ENCODE assay signal across 19 mouse cellular contexts in the genomic region with DNA sequence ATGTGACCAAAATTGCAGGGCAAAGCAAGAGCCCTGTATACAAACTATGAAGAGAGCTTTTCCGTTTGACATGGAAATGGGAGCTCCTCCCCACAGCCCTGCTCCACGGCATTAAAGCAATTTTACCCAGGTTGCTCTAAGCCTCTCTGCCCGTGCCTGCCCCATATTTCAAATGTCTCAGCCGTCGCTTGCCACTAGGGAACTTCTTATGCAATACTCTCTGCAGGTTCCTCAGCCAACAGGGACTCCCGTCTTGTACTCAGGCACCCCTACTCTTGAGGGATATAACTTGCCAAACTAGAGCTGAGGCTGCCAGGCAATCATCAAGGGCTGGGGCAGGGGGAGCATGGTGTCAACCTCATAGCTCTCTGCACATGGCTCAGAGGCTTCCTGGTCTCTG.
DNase-seq lines count a peak whose midpoint lies in the region; ATAC-seq and TF ChIP-seq lines count a peak whose summit lies in the region.
"Had no signal": no experiment of that assay in that cellular context is flagged by ENCODE, and none has a peak within 500 bp of the region (broad histone marks: within the 10 kb centered on the region; RNA-seq: fewer than 3 reads in every experiment).

No protein-coding gene starts in this region.

- H3K4me1 ChIP-seq in lung, embryonic 14.5 days (ENCODE audit: insufficient read depth): 0 out of 2 replicates have a peak, but pooled peaks cover 3% of the 10 kb centered on the region
- H3K4me1 ChIP-seq in intestine, embryonic 16.5 days (ENCODE audit: control insufficient read depth, insufficient read depth, low read length): peaks cover 2% of the 10 kb centered on the region; the same call in 1 of the 2 replicates
- H3K4me1 ChIP-seq: heart, embryonic 10.5 days; liver, embryonic 12.5 days had no signal

- no peaks in the 10 kb centered on the region for H3K9me3 ChIP-seq in lung, embryonic 14.5 days (ENCODE audit: low read depth, low read length)
- H3K9me3 ChIP-seq in intestine, embryonic 16.5 days (ENCODE audit: control insufficient read depth, low read length): no peaks in the 10 kb centered on the region
- H3K9me3 ChIP-seq: heart, embryonic 10.5 days; heart, embryonic 15.5 days; liver, embryonic 12.5 days; neural tube, embryonic 12.5 days had no signal

- 0 out of 2 replicates have a peak, but pooled peaks have one; percentile 13 for ATAC-seq in lung, embryonic 14.5 days (ENCODE audit: insufficient read depth)
- peak; percentile 28 for ATAC-seq in megakaryocyte, adult 5-6 weeks (ENCODE audit: poor library complexity, severe bottlenecking)
- no peak for ATAC-seq in intestine, embryonic 16.5 days
- ATAC-seq: inflammation-experienced regulatory T-cells, adult 6 months; liver, embryonic 12.5 days; liver, postnatal 0 days had no signal

- no peak overlapping the region for H3K27ac ChIP-seq in lung, embryonic 14.5 days (ENCODE audit: low read depth)
- no peak overlapping the region for H3K27ac ChIP-seq in intestine, embryonic 16.5 days (ENCODE audit: low read length)
- H3K27ac ChIP-seq: heart, embryonic 10.5 days; heart, embryonic 15.5 days; hindbrain, embryonic 14.5 days; layer of hippocampus, adult 2 months; liver, embryonic 12.5 days; neural tube, embryonic 12.5 days; stomach, postnatal 0 days had no signal

- TF ChIP-seq CTCF in lung, embryonic 14.5 days (IDR thresholded peaks at IDR 0.05; ENCODE audit: low read depth): no peak
- no peak for TF ChIP-seq CTCF in brain, embryonic 14.5 days (IDR thresholded peaks at IDR 0.05; ENCODE audit: borderline replicate concordance, extremely low read depth, insufficient read depth, insufficient read length)

- no peak overlapping the region for H3K9ac ChIP-seq in lung, embryonic 14.5 days
- H3K9ac ChIP-seq in intestine, embryonic 16.5 days (ENCODE audit: low read depth, low read length): no peak overlapping the region
- H3K9ac ChIP-seq: heart, embryonic 15.5 days; hindbrain, embryonic 14.5 days; liver, embryonic 12.5 days; liver, postnatal 0 days; neural tube, embryonic 12.5 days had no signal

- H3K4me2 ChIP-seq in lung, embryonic 14.5 days: no peak overlapping the region
- H3K4me2 ChIP-seq in intestine, embryonic 16.5 days (ENCODE audit: low read depth, low read length): no peak overlapping the region
- H3K4me2 ChIP-seq: heart, embryonic 15.5 days; hindbrain, embryonic 14.5 days; liver, embryonic 12.5 days; neural tube, embryonic 12.5 days had no signal

- H3K27me3 ChIP-seq in lung, embryonic 14.5 days (ENCODE audit: insufficient read depth, low read length): peaks cover 3% of the 10 kb centered on the region; the same call in 1 of the 2 replicates
- no peaks in the 10 kb centered on the region for H3K27me3 ChIP-seq in intestine, embryonic 16.5 days (replicated peaks; ENCODE audit: control insufficient read depth, insufficient read depth, low read length)
- H3K27me3 ChIP-seq: liver, embryonic 12.5 days; neural tube, embryonic 12.5 days had no signal

- peak; percentile 15 for DNase-seq in adrenal gland, postnatal 14 days
- DNase-seq in adrenal gland, adult (ENCODE audit: inconsistent age in 2 of 2, low spot score in 1 of 2): no peak
- DNase-seq in lung, embryonic 14.5 days: no peak
- DNase-seq in lung, postnatal 4 days: no peak
- DNase-seq in brain, embryonic 14.5 days (ENCODE audit: low read depth): peak; percentile 33
- DNase-seq: heart, adult 11 months; thymus, adult 18-20 months had no signal

- no peaks in the 10 kb centered on the region for H3K36me3 ChIP-seq in lung, embryonic 14.5 days (ENCODE audit: insufficient read depth)
- H3K36me3 ChIP-seq in intestine, embryonic 16.5 days (ENCODE audit: control insufficient read depth, insufficient read depth, low read length): no peaks in the 10 kb centered on the region
- H3K36me3 ChIP-seq: G1E; heart, embryonic 10.5 days; heart, embryonic 15.5 days; liver, embryonic 12.5 days; neural tube, embryonic 12.5 days had no signal

- H3K4me3 ChIP-seq in lung, embryonic 14.5 days (ENCODE audit: low read depth, low read length): no peak overlapping the region
- H3K4me3 ChIP-seq in intestine, embryonic 16.5 days (ENCODE audit: low read length): no peak overlapping the region
- H3K4me3 ChIP-seq: heart, embryonic 10.5 days; heart, embryonic 15.5 days; layer of hippocampus, adult 2 months; liver, embryonic 12.5 days; neural tube, embryonic 12.5 days had no signal

- WGBS in lung, embryonic 14.5 days: 31% methylated on average over 6 of the region's 6 CpGs
- 56% methylated on average over 6 of the region's 6 CpGs for WGBS in intestine, embryonic 16.5 days

- no peak for TF ChIP-seq POLR2A in brain, embryonic 14.5 days (IDR thresholded peaks at IDR 0.05; ENCODE audit: borderline replicate concordance, extremely low read depth, insufficient read depth, insufficient read length, poor library complexity, severe bottlenecking)

Comparison
In these comparisons a context has a peak if more than half of its experiments do, and no peak if none do; other contexts are left out.
1. DNase-seq: peak in adrenal gland, postnatal 14 days (single experiment) and brain, embryonic 14.5 days (single experiment); none in adrenal gland, adult (0 of 2), lung, embryonic 14.5 days (single experiment) and lung, postnatal 4 days (0 of 2).